In genomic region chr1:172048241-172048734, GRCm38 (mm10) we compare ENCODE assay signal across 7 mouse cellular contexts. TPM values are rescaled to one million over a fixed set of nuclear protein-coding genes. Genes with fewer than 3 reads are reported as not detected.
DNase-seq lines count a peak whose midpoint lies in the region; ATAC-seq and TF ChIP-seq lines count a peak whose summit lies in the region.

No protein-coding gene starts in this region.

- no peak overlapping the region for H3K9ac ChIP-seq in kidney, embryonic 15.5 days
- no peak overlapping the region for H3K9ac ChIP-seq in embryonic facial prominence, embryonic 14.5 days (ENCODE audit: low read depth, low read length)
- H3K9ac ChIP-seq in hindbrain, postnatal 0 days (replicated peaks; ENCODE audit: low read length) = peak overlapping the region; percentile 35; the same call in 1 of the 2 replicates
- peak overlapping the region; percentile 1; the same call in 1 of the 2 replicates for H3K9ac ChIP-seq in midbrain, embryonic 16.5 days (ENCODE audit: low read depth, low read length)

- peaks cover 26% of the 10 kb centered on the region for H3K27me3 ChIP-seq in kidney, embryonic 15.5 days
- H3K27me3 ChIP-seq in embryonic facial prominence, embryonic 14.5 days (replicated peaks; ENCODE audit: control insufficient read depth, insufficient read depth, low read length) = peaks cover 14% of the 10 kb centered on the region
- H3K27me3 ChIP-seq in hindbrain, postnatal 0 days (ENCODE audit: insufficient read depth, low read length) = no peaks in the 10 kb centered on the region
- H3K27me3 ChIP-seq in midbrain, embryonic 16.5 days (ENCODE audit: control insufficient read depth, insufficient read depth, low read depth, low read length) = no peaks in the 10 kb centered on the region

- peak; percentile 73 for ATAC-seq in kidney, embryonic 15.5 days (replicated peaks; ENCODE audit: low FRiP score)
- ATAC-seq in embryonic facial prominence, embryonic 14.5 days (ENCODE audit: low read depth) = peak; percentile 34; the same call in 1 of the 2 replicates
- ATAC-seq in hindbrain, postnatal 0 days = peak; percentile 82
- ATAC-seq in midbrain, embryonic 16.5 days = peak; percentile 69

- WGBS in kidney, embryonic 15.5 days = 25% methylated on average over 6 of the region's 6 CpGs
- WGBS in embryonic facial prominence, embryonic 14.5 days = 31% methylated on average over 6 of the region's 6 CpGs
- 7% methylated on average over 6 of the region's 6 CpGs for WGBS in hindbrain, postnatal 0 days
- 11% methylated on average over 6 of the region's 6 CpGs for WGBS in midbrain, embryonic 16.5 days

- DNase-seq in kidney, postnatal 25 days = no peak
- peak; percentile 46 for DNase-seq in embryonic facial prominence, embryonic 14.5 days (ENCODE audit: low spot score)
- DNase-seq in hindbrain, postnatal 0 days (ENCODE audit: low spot score) = peak; percentile 64
- no peak for DNase-seq in left cerebral cortex, adult 8-10 months (ENCODE audit: low spot score in 2 of 2)
- no peak for DNase-seq in ovary, postnatal 14 days (ENCODE audit: low spot score)

- no peaks in the 10 kb centered on the region for H3K36me3 ChIP-seq in kidney, embryonic 15.5 days
- H3K36me3 ChIP-seq in embryonic facial prominence, embryonic 14.5 days (ENCODE audit: control insufficient read depth, insufficient read depth, low read length) = no peaks in the 10 kb centered on the region
- no peaks in the 10 kb centered on the region for H3K36me3 ChIP-seq in hindbrain, postnatal 0 days (ENCODE audit: insufficient read depth, low read length)
- no peaks in the 10 kb centered on the region for H3K36me3 ChIP-seq in midbrain, embryonic 16.5 days (ENCODE audit: control insufficient read depth, insufficient read depth, low read length)

- peaks cover 33% of the 10 kb centered on the region for H3K4me1 ChIP-seq in kidney, embryonic 15.5 days
- peaks cover 5% of the 10 kb centered on the region; the same call in 1 of the 2 replicates for H3K4me1 ChIP-seq in embryonic facial prominence, embryonic 14.5 days (ENCODE audit: control insufficient read depth, insufficient read depth, low read length)
- peaks cover 8% of the 10 kb centered on the region; the same call in 1 of the 2 replicates for H3K4me1 ChIP-seq in hindbrain, postnatal 0 days (ENCODE audit: insufficient read depth, low read length)
- H3K4me1 ChIP-seq in midbrain, embryonic 16.5 days (ENCODE audit: control insufficient read depth, insufficient read depth, low read length) = peaks cover 30% of the 10 kb centered on the region

- TF ChIP-seq CTCF in hindbrain, postnatal 0 days (IDR thresholded peaks at IDR 0.05; ENCODE audit: low read depth) = no peak

- peak overlapping the region; percentile 24; the same call in 1 of the 2 replicates for H3K4me3 ChIP-seq in kidney, embryonic 15.5 days (replicated peaks)
- H3K4me3 ChIP-seq in embryonic facial prominence, embryonic 14.5 days (ENCODE audit: low read depth, low read length) = 0 out of 2 replicates have a peak overlapping the region, but pooled peaks have one; percentile 16
- H3K4me3 ChIP-seq in hindbrain, postnatal 0 days (ENCODE audit: low read length) = no peak overlapping the region
- no peak overlapping the region for H3K4me3 ChIP-seq in midbrain, embryonic 16.5 days (ENCODE audit: low read depth, low read length)

- H3K4me2 ChIP-seq in kidney, embryonic 15.5 days = peak overlapping the region; percentile 31
- peak overlapping the region; percentile 24; the same call in 1 of the 2 replicates for H3K4me2 ChIP-seq in embryonic facial prominence, embryonic 14.5 days (ENCODE audit: low read depth, low read length)
- peak overlapping the region; percentile 34 for H3K4me2 ChIP-seq in hindbrain, postnatal 0 days (ENCODE audit: low read depth, low read length)
- H3K4me2 ChIP-seq in midbrain, embryonic 16.5 days (ENCODE audit: low read length) = peak overlapping the region; percentile 12; the same call in 1 of the 2 replicates

- peak overlapping the region; percentile 7; the same call in 1 of the 2 replicates for H3K27ac ChIP-seq in kidney, embryonic 15.5 days
- peak overlapping the region; percentile 58 for H3K27ac ChIP-seq in embryonic facial prominence, embryonic 14.5 days (replicated peaks; ENCODE audit: low read depth, low read length)
- peak overlapping the region; percentile 79 for H3K27ac ChIP-seq in hindbrain, postnatal 0 days
- peak overlapping the region; percentile 76 for H3K27ac ChIP-seq in midbrain, embryonic 16.5 days (ENCODE audit: low read length)

- no peaks in the 10 kb centered on the region for H3K9me3 ChIP-seq in kidney, embryonic 15.5 days (replicated peaks)
- H3K9me3 ChIP-seq in embryonic facial prominence, embryonic 14.5 days (ENCODE audit: control insufficient read depth, low read length) = no peaks in the 10 kb centered on the region
- H3K9me3 ChIP-seq in hindbrain, postnatal 0 days (ENCODE audit: low read length) = no peaks in the 10 kb centered on the region
- H3K9me3 ChIP-seq in midbrain, embryonic 16.5 days (replicated peaks; ENCODE audit: control insufficient read depth, low read length, poor library complexity, severe bottlenecking) = no peaks in the 10 kb centered on the region

RNA-seq across cellular contexts. Expression of gene Nhlh1, which starts 9.1 kb away (rescaled TPM):
- not detected in 2 replicates for polyA plus RNA-seq in kidney, embryonic 15.5 days (2015; fragmentation: Nextera tagmentation; extraction: Ambion mirVana)
- polyA plus RNA-seq in embryonic facial prominence, embryonic 14.5 days (2014; fragmentation: Nextera tagmentation; extraction: Ambion mirVana) = 1.6 and 1.9 TPM in 2 replicates
- total RNA-seq in hindbrain, postnatal 0 days (2014; rRNA removed) = 13.3 and 17.3 TPM in 2 replicates
- polyA plus RNA-seq in hindbrain, postnatal 0 days (2015; fragmentation: Nextera tagmentation; extraction: Ambion mirVana) = 2.3 and 2.4 TPM in 2 replicates
- 0.45 and 1.2 TPM in 2 replicates for polyA plus RNA-seq in midbrain, embryonic 16.5 days (2015; fragmentation: Nextera tagmentation; extraction: Ambion mirVana)
- total RNA-seq in left cerebral cortex, adult 8-10 months (2022) = under 1 TPM; 0.14 to 0.70 (median 0.24) TPM

RNA-seq across cellular contexts. Expression of gene Vangl2, which starts 20.0 kb away (rescaled TPM):
- 17.3 and 17.6 TPM in 2 replicates for polyA plus RNA-seq in kidney, embryonic 15.5 days (2015; fragmentation: Nextera tagmentation; extraction: Ambion mirVana)
- polyA plus RNA-seq in embryonic facial prominence, embryonic 14.5 days (2014; fragmentation: Nextera tagmentation; extraction: Ambion mirVana) = 13.5 and 16.7 TPM in 2 replicates
- 86.6 and 117 TPM in 2 replicates for total RNA-seq in hindbrain, postnatal 0 days (2014; rRNA removed)
- 33.0 and 36.5 TPM in 2 replicates for polyA plus RNA-seq in hindbrain, postnatal 0 days (2015; fragmentation: Nextera tagmentation; extraction: Ambion mirVana)
- polyA plus RNA-seq in midbrain, embryonic 16.5 days (2015; fragmentation: Nextera tagmentation; extraction: Ambion mirVana) = 43.7 and 44.0 TPM in 2 replicates
- 10 to 100 TPM; 12.9 to 17.1 (median 15.9) TPM for total RNA-seq in left cerebral cortex, adult 8-10 months (2022)

RNA-seq across cellular contexts. Expression of gene Copa, which starts 34.0 kb away (rescaled TPM):
- polyA plus RNA-seq in kidney, embryonic 15.5 days (2015; fragmentation: Nextera tagmentation; extraction: Ambion mirVana) = 221 and 237 TPM in 2 replicates
- polyA plus RNA-seq in embryonic facial prominence, embryonic 14.5 days (2014; fragmentation: Nextera tagmentation; extraction: Ambion mirVana) = 227 and 230 TPM in 2 replicates
- 189 and 191 TPM in 2 replicates for total RNA-seq in hindbrain, postnatal 0 days (2014; rRNA removed)
- polyA plus RNA-seq in hindbrain, postnatal 0 days (2015; fragmentation: Nextera tagmentation; extraction: Ambion mirVana) = 136 and 142 TPM in 2 replicates
- 209 and 222 TPM in 2 replicates for polyA plus RNA-seq in midbrain, embryonic 16.5 days (2015; fragmentation: Nextera tagmentation; extraction: Ambion mirVana)
- total RNA-seq in left cerebral cortex, adult 8-10 months (2022) = 100 to 1,000 TPM; 138 to 149 (median 144) TPM

RNA-seq across cellular contexts. Expression of gene Ncstn, which starts 34.3 kb away (rescaled TPM):
- 130 and 137 TPM in 2 replicates for polyA plus RNA-seq in kidney, embryonic 15.5 days (2015; fragmentation: Nextera tagmentation; extraction: Ambion mirVana)
- 91.3 and 107 TPM in 2 replicates for polyA plus RNA-seq in embryonic facial prominence, embryonic 14.5 days (2014; fragmentation: Nextera tagmentation; extraction: Ambion mirVana)
- total RNA-seq in hindbrain, postnatal 0 days (2014; rRNA removed) = 77.5 and 86.9 TPM in 2 replicates
- polyA plus RNA-seq in hindbrain, postnatal 0 days (2015; fragmentation: Nextera tagmentation; extraction: Ambion mirVana) = 95.0 and 101 TPM in 2 replicates
- polyA plus RNA-seq in midbrain, embryonic 16.5 days (2015; fragmentation: Nextera tagmentation; extraction: Ambion mirVana) = 105 and 107 TPM in 2 replicates
- total RNA-seq in left cerebral cortex, adult 8-10 months (2022) = 10 to 100 TPM; 62.4 to 69.8 (median 64.3) TPM

Comparison
In these comparisons a context has a peak if more than half of its experiments do, and no peak if none do; other contexts are left out.
1. H3K27ac ChIP-seq: peak in every context shown above with its lines; median percentile 79 in hindbrain, postnatal 0 days; 76 in midbrain, embryonic 16.5 days; 58 in embryonic facial prominence, embryonic 14.5 days; 7 in kidney, embryonic 15.5 days.
2. H3K4me3 ChIP-seq: peak in kidney, embryonic 15.5 days (single experiment) and embryonic facial prominence, embryonic 14.5 days (single experiment); none in hindbrain, postnatal 0 days (single experiment) and midbrain, embryonic 16.5 days (single experiment).
3. H3K9ac ChIP-seq: peak in hindbrain, postnatal 0 days (single experiment) and midbrain, embryonic 16.5 days (single experiment); none in kidney, embryonic 15.5 days (single experiment) and embryonic facial prominence, embryonic 14.5 days (single experiment).
4. DNase-seq: peak in embryonic facial prominence, embryonic 14.5 days (single experiment) and hindbrain, postnatal 0 days (single experiment); none in kidney, postnatal 25 days (0 of 2), left cerebral cortex, adult 8-10 months (0 of 2) and ovary, postnatal 14 days (single experiment).
5. Peak in every context shown above with its lines, with median percentiles within 50 percentile points of each other: ATAC-seq and H3K4me2 ChIP-seq.